Mouse (Mus musculus) brain, embryonic 14.5 days (tissue): ENCODE data around the gene 1110004F10Rik.

Experiments
- CTCF ChIP-seq: fragments of 200-500 bp; IDR thresholded peaks from 2 replicates; pipeline ENCODE4 v1.5.1; 2012; ENCODE audit warnings: inconsistent platforms, mild to moderate bottlenecking, moderate library complexity, borderline replicate concordance; ENCODE audit not compliant: insufficient read depth, insufficient read length; ENCODE audit errors: extremely low read depth
- POLR2A ChIP-seq: fragments of 200-500 bp; IDR thresholded peaks from 2 replicates; pipeline ENCODE4 v1.6.1; 2012; ENCODE audit warnings: mild to moderate bottlenecking, inconsistent platforms, borderline replicate concordance; ENCODE audit not compliant: poor library complexity, insufficient read depth, insufficient read length, severe bottlenecking; ENCODE audit errors: extremely low read depth

DNA sequence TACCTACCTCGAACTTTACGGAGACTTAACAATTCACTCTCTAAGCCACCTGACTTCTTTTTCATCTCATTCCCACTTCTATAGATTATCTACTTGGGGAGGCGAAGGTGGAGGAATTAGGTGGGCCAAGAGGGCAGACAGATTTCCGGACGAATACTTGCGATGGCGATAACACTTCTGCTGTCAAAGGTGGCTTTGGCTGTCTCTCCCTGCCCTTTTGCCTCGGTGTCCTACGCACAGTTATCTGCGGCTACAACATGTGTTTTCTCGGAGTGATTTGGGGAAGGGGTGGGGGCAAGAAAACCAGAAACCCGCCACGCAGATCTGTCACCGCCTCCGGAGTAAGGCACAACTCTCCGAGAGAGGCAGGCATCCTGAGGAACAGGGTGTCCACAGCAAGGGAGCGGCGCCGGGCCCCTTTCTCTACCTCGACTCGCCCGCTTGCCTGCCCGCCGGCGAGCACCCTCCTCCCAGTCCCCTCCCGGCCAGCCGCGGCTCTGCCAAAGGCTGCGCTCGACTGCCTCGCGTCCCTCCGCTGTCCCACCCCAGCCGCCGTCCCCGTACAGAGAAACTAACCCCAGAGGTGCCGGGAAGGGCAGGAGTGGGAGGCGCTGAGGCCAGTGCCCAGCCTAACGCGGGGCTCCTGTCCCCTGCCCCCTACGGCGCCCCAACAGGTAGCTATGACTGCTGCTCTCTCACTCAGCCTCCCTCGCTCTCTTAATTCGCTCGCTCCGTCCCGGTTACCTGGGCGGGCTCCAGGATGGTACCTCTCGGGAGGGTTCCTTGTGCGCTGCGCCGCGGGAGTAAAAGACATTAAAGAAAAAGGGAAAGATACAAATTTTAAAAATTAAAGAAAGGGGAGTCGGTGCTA is 5.6 kb upstream of the 1110004F10Rik start:
- TF ChIP-seq POLR2A (no peak), CTCF (no peak)
